Mouse (Mus musculus) hindbrain, embryonic 11.5 days (tissue): ENCODE measurements at regions not wholly inside any gene's neighbourhood (a gene's known extent, or its start where the extent isn't known, plus 50 kb on each side); places are given as distances from the start of the nearest gene placed in this dataset.
A peak's percentile ranks its signal among the peaks of the same experiment; 100 is the strongest.

Source experiments
- ATAC-seq: fragments of 200-750 bp; cut with Nextera tagmentation; 2 replicates; pipeline ENCODE4 v1.8.0; 2017; ENCODE audit warnings: mild to moderate bottlenecking, moderate TSS enrichment, moderate library complexity; ENCODE audit not compliant: low FRiP score
- DNase-seq: peaks from one replicate; pipeline ENCODE4 v3.0.0-alpha.2; 2015; ENCODE audit warnings: low spot score
- H3K27ac ChIP-seq: fragments of 300-500 bp; sonication (generic); 2 replicates; pipeline ENCODE4 v1.5.1; 2014; ENCODE audit warnings: mild to moderate bottlenecking, low read depth, low read length
- H3K27me3 ChIP-seq: fragments of 300-500 bp; sonication (generic); 2 replicates; pipeline ENCODE4 v1.6.1; 2014; ENCODE audit warnings: mild to moderate bottlenecking, low read length, moderate library complexity, mixed read lengths; ENCODE audit not compliant: control insufficient read depth, insufficient read depth
- H3K36me3 ChIP-seq: fragments of 300-500 bp; sonication (generic); 2 replicates; pipeline ENCODE4 v1.6.1; 2014; ENCODE audit warnings: mild to moderate bottlenecking, low read length, moderate library complexity, mixed read lengths; ENCODE audit not compliant: control insufficient read depth, insufficient read depth
- H3K4me1 ChIP-seq: fragments of 300-500 bp; sonication (generic); replicated peaks from 2 replicates; pipeline ENCODE4 v1.6.1; 2014; ENCODE audit warnings: low read length, mixed read lengths; ENCODE audit not compliant: control insufficient read depth, insufficient read depth
- H3K4me2 ChIP-seq: fragments of 300-500 bp; sonication (generic); replicated peaks from 2 replicates; pipeline ENCODE4 v1.6.1; 2014; ENCODE audit warnings: mild to moderate bottlenecking, low read depth, low read length
- H3K4me3 ChIP-seq: fragments of 300-500 bp; sonication (generic); 2 replicates; pipeline ENCODE4 v1.5.1; 2014; ENCODE audit warnings: low read depth, low read length
- H3K9ac ChIP-seq: fragments of 300-500 bp; sonication (generic); 2 replicates; pipeline ENCODE4 v1.6.1; 2014; ENCODE audit warnings: low read depth, low read length
- H3K9me3 ChIP-seq: fragments of 300-500 bp; sonication (generic); 2 replicates; pipeline ENCODE4 v1.6.1; 2016; ENCODE audit warnings: low read length; ENCODE audit not compliant: control insufficient read depth
- WGBS: fragments of 180-500 bp; shearing (Covaris S2); extraction: QIAGEN DNeasy Blood & Tissue Kit; methylation state at CpG from one replicate; pipeline ENCODE4 v1.1.7; 2014; 5-methylcytosine and 5-hydroxymethylcytosine counted together

- WGBS, result 86% methylated on average over 2 of the region's 2 CpGs
- no peaks in the 10 kb centered on the region for H3K4me1 ChIP-seq
These were observed 711.3 kb downstream of the Bcl11a start for GRCm38 (mm10) chr11:24789120-24789519.

GRCm38 (mm10) chr11:24795510-24796211 is 717.8 kb downstream of the Bcl11a start:
- Histone ChIP-seq H3K4me3 (no peak overlapping the region), H3K27ac (no peak overlapping the region), H3K36me3 (no peaks in the 10 kb centered on the region), H3K9me3 (no peaks in the 10 kb centered on the region), H3K9ac (no peak overlapping the region), H3K4me1 (no peaks in the 10 kb centered on the region), H3K27me3 (no peaks in the 10 kb centered on the region), H3K4me2 (no peak overlapping the region)
- DNase-seq (peak; percentile 5), ATAC-seq (peak; percentile 56; the same call in 1 of the 2 replicates)
- WGBS, result 52% methylated on average over 4 of the region's 4 CpGs

More at GRCm38 (mm10) chr11:24789120-24789519, 711.3 kb downstream of the Bcl11a start:
- Histone ChIP-seq H3K4me2 (no peak overlapping the region), H3K27ac (no peak overlapping the region), H3K27me3 (no peaks in the 10 kb centered on the region), H3K36me3 (no peaks in the 10 kb centered on the region), H3K9me3 (no peaks in the 10 kb centered on the region), H3K9ac (no peak overlapping the region), H3K4me3 (no peak overlapping the region)
- DNase-seq, result no peak
- ATAC-seq, result no peak

DNA sequence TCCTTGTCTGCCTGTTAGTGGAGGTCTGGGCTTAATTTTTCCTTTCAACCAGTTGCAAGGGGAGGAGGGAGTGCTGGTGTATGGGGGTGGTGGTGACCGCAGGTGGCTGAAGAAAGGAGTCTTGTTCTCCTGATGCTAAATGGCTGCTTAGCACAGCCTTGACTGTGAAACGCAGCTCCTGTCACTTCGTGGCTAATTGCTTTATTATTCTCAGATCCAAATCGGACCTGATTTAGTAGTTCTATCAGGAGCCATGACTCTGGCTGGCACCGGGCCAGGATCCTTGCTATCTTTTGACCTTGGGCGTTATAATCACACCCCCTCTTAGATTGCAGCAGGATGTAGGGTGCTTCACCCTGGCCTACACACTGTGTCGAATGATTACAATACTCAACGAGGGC is 726.8 kb downstream of the Bcl11a start:
- Histone ChIP-seq H3K27me3 (no peaks in the 10 kb centered on the region), H3K4me3 (no peak overlapping the region), H3K4me1 (no peaks in the 10 kb centered on the region), H3K9ac (no peak overlapping the region), H3K36me3 (no peaks in the 10 kb centered on the region), H3K27ac (no peak overlapping the region), H3K4me2 (no peak overlapping the region), H3K9me3 (no peaks in the 10 kb centered on the region)
- ATAC-seq, result no peak
- WGBS, result 73% methylated on average over 8 of the region's 8 CpGs
- no peak for DNase-seq

DNA sequence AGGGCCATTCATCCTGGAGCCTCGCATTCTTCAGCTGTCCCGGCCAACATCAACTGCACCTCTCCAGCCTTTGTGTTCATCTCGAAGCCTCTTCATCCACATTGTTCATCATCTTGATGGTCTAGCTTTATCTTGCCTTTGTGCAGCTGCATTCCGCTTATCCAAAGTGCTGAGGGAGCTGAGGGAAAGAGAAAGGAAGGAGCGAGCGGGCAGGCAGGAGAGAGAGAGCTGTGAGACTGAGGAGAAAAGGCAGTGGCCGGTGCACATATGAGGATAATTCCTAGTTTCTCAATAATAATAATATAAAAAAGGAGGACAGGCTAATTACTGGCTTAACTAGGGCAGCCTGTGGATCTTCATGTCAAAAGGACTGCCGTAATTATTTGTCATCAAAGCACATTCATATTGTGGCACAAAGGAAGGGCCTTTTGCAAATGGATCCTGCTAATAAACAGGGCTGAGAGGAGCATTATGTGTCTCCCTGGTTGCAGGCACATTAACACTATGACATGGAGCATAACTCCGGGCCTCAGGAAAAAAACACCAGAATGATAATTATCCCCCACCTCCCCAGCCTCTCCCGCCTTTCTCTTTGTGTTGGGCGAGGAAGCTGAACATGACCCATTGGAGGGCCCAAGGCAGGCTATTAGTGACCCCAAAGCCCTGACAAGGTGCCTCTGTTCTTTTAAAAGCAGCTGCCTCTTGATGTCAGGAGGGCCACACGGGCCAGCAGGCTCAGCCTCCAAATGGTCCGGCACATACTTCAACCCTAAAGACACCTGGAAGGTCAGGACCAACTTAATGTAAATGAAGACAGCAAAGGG is 751.9 kb downstream of the Bcl11a start:
- peak; percentile 43 for DNase-seq
- no peaks in the 10 kb centered on the region for H3K9me3 ChIP-seq
- no peaks in the 10 kb centered on the region for H3K36me3 ChIP-seq
- 36% methylated on average over 13 of the region's 13 CpGs for WGBS
- peaks cover 2% of the 10 kb centered on the region; the same call in 1 of the 2 replicates for H3K4me1 ChIP-seq
- no peak overlapping the region for H3K9ac ChIP-seq
- no peaks in the 10 kb centered on the region for H3K27me3 ChIP-seq
- no peak overlapping the region; the same call in none of the 2 replicates for H3K27ac ChIP-seq
- peak; percentile 84 for ATAC-seq
- no peak overlapping the region for H3K4me2 ChIP-seq
- H3K4me3 ChIP-seq, result no peak overlapping the region

DNA sequence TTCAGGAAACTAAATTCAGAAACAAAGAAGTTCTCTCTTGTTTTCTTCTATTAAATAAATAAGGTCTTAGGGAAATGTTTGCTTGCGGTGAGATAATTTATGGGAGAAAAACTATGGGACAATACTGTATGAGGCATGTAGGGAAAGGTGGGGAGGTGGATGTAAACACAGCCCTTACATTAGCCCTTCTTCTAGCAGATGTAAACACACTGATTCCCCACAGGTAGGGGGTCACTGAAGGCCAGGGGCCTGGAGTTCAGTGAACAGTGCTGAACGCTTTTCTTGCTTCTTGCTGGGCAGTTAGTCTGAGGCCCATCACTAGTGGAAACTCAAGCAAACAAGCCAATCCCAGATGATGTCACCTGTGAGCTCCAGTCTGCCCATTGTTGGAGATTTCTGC is 752.6 kb downstream of the Bcl11a start:
- 67% methylated on average over 2 of the region's 2 CpGs for WGBS
- DNase-seq (peak; percentile 8), ATAC-seq (no peak)
- Histone ChIP-seq H3K36me3 (no peaks in the 10 kb centered on the region), H3K4me2 (no peak overlapping the region), H3K9me3 (no peaks in the 10 kb centered on the region), H3K4me3 (no peak overlapping the region), H3K4me1 (peaks cover 2% of the 10 kb centered on the region; the same call in 1 of the 2 replicates), H3K27me3 (no peaks in the 10 kb centered on the region), H3K9ac (no peak overlapping the region), H3K27ac (no peak overlapping the region; the same call in 1 of the 2 replicates)

DNA sequence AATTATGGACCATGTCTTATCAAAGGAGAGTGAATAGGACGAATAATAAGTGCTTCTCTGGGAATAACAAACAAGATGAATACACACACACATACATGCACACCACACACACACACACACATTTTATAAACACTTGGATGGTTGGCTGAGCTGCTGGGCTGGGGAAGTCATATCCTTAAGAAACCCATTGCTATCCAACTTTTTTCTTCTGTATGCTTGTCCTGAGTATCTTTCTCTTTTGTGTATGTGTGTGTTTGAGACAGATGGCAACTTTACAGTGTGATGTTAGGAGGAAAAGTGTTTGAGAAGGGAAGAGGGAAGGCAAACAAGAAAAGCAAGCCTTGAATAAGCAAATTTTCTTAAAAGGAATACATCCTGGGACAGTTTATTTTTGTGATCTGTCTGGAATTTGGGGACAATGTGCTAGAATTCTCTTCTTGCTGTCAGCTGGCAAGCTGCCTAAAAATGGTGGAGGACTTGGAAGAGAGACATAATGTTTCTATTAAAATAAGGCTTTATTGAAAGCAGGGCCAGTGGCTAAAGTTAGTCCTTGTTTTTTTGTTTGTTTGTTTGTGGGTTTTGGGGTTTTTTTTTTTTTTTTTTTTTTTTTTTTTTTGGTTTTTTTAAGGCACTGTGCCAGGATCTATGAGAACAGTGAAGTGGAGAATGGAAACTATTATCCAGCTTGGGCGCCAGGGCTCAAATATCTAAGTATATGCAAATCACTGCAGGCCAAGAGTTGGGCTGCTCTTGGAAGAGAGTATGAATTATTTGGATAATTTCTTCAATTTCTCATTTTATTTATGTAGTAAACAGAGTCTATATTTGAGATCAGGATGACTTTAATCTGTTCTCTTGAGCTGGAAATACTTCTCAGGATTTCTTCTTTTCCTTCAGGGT is 766.2 kb downstream of the Bcl11a start:
- no peaks in the 10 kb centered on the region for H3K9me3 ChIP-seq
- DNase-seq (no peak), ATAC-seq (no peak)
- no peak overlapping the region for H3K27ac ChIP-seq
- no peaks in the 10 kb centered on the region for H3K36me3 ChIP-seq
- no peak overlapping the region for H3K9ac ChIP-seq
- H3K4me1 ChIP-seq, result no peaks in the 10 kb centered on the region
- H3K4me3 ChIP-seq, result no peak overlapping the region
- 73% methylated on average over 2 of the region's 2 CpGs for WGBS
- H3K27me3 ChIP-seq, result no peaks in the 10 kb centered on the region
- H3K4me2 ChIP-seq, result no peak overlapping the region

- 91% methylated on average over 6 of the region's 6 CpGs for WGBS
- H3K4me1 ChIP-seq, result no peaks in the 10 kb centered on the region
- H3K9me3 ChIP-seq, result no peaks in the 10 kb centered on the region
- H3K36me3 ChIP-seq, result no peaks in the 10 kb centered on the region
- DNase-seq, result no peak
- no peak overlapping the region for H3K4me3 ChIP-seq
- no peaks in the 10 kb centered on the region for H3K27me3 ChIP-seq
- no peak for ATAC-seq
- no peak overlapping the region for H3K4me2 ChIP-seq
- no peak overlapping the region for H3K9ac ChIP-seq
- no peak overlapping the region for H3K27ac ChIP-seq
These were observed 779.1 kb downstream of the Bcl11a start for GRCm38 (mm10) chr11:24856991-24857390.

DNA sequence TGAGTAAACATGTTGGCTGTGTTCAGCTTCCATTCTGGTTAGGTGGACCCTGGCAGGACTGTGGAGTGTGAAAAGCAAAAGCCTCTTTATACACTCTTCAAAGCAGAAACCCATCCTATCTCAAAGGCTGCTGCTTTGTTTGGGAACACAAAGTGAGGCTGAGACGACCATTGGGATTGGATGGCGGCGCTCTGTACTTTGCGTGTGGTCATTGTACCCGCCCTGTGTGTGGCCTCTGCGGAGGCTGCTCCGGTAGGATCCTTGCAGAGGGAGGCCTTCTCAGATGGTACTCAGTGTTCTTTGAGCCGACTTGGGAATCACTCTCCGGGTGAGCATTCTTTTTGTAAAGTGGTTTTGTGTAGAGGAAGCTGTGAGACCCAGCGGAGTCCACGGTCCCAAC is 786.8 kb downstream of the Bcl11a start:
- Histone ChIP-seq H3K4me2 (no peak overlapping the region), H3K27me3 (no peaks in the 10 kb centered on the region), H3K9ac (no peak overlapping the region), H3K9me3 (no peaks in the 10 kb centered on the region), H3K4me1 (no peaks in the 10 kb centered on the region), H3K36me3 (no peaks in the 10 kb centered on the region), H3K4me3 (no peak overlapping the region), H3K27ac (no peak overlapping the region)
- 57% methylated on average over 11 of the region's 11 CpGs for WGBS
- ATAC-seq, result no peak
- DNase-seq, result peak; percentile 16
